Mouse (Mus musculus) bone marrow, adult 2 months (tissue): ENCODE data around the gene Exosc5. TPM values are rescaled to one million over a fixed set of nuclear protein-coding genes. Genes with fewer than 3 reads are reported as not detected.

Experiments
- H3K27ac ChIP-seq: fragments of 200-500 bp; 2 replicates; pipeline ENCODE4 v1.5.1; 2012; ENCODE audit warnings: low read depth, mild to moderate bottlenecking, control low read depth, inconsistent platforms, low read length; ENCODE audit not compliant: control insufficient read depth, poor library complexity, insufficient read depth
- H3K4me1 ChIP-seq: fragments of 200-500 bp; 2 replicates; pipeline ENCODE4 v1.6.1; 2011; ENCODE audit warnings: low read length; ENCODE audit not compliant: control insufficient read depth, insufficient read depth
- H3K4me3 ChIP-seq: fragments of 200-500 bp; replicated peaks from 2 replicates; pipeline ENCODE3; 2011; ENCODE audit warnings: mild to moderate bottlenecking, low read depth, low read length, control low read depth; ENCODE audit not compliant: control insufficient read depth
- CTCF ChIP-seq: fragments of 200-500 bp; IDR thresholded peaks from 2 replicates; pipeline ENCODE4 v1.5.1; 2011; ENCODE audit warnings: low read length, control low read depth; ENCODE audit not compliant: control insufficient read depth, insufficient read depth
- POLR2A ChIP-seq: fragments of 200-500 bp; IDR thresholded peaks from 2 replicates; pipeline ENCODE4 v1.6.1; 2011; ENCODE audit warnings: low read depth, mild to moderate bottlenecking, control low read depth, low read length, borderline replicate concordance; ENCODE audit not compliant: control insufficient read depth
- WGBS: fragments of 180-500 bp; shearing (Covaris S2); methylation state at CpG from one replicate; pipeline ENCODE4 v1.1.7; 2018; 5-methylcytosine and 5-hydroxymethylcytosine counted together
- polyA plus RNA-seq: library from polyadenylated mRNA; stranded (reverse); fragments of >200 nt; gene quantifications from 2 replicates; pipeline ENCODE4 v1.2.4, GENCODE M21; 2011; ENCODE audit warnings: low replicate concordance; ENCODE audit not compliant: missing spikeins, insufficient read depth, insufficient read length

The Exosc5 gene
- polyA plus RNA-seq, 1 experiment = 39.8 TPM

GRCm38 (mm10) chr7:25686680-25687531 lies 27.9 kb downstream of the Exosc5 start, which contains the start of gene Tgfb1:
Tgfb1 (plus strand) TSS chr7:25687002.
- TF ChIP-seq CTCF (peak; percentile 61), POLR2A (peak; percentile 80; the same call in 1 of the 2 replicates)
- Histone ChIP-seq H3K4me3 (peak within 1 kb of the TSS; percentile 96), H3K27ac (peak within 1 kb of the TSS; percentile 95), H3K4me1 (peaks cover 17% of the 10 kb centered on the region)
- under 1% methylated on average over 68 of the region's 69 CpGs for WGBS

- Histone ChIP-seq H3K27ac (peak overlapping the region; percentile 95), H3K4me3 (peak overlapping the region; percentile 96), H3K4me1 (peaks cover 12% of the 10 kb centered on the region)
- peak; percentile 5; the same call in 1 of the 2 replicates for TF ChIP-seq POLR2A
- TF ChIP-seq CTCF = peak; percentile 24; the same call in 1 of the 2 replicates
- WGBS = under 1% methylated on average over 47 of the region's 47 CpGs
Measured at GRCm38 (mm10) chr7:25687811-25688401, 28.9 kb downstream of the Exosc5 start.

GRCm38 (mm10) chr7:25688810-25689586 lies 30.0 kb downstream of the Exosc5 start:
- Histone ChIP-seq H3K27ac (peak overlapping the region; percentile 95), H3K4me3 (peak overlapping the region; percentile 96), H3K4me1 (peaks cover 7% of the 10 kb centered on the region)
- under 1% methylated on average over 51 of the region's 52 CpGs for WGBS
- TF ChIP-seq CTCF (peak; percentile 15; the same call in 1 of the 2 replicates), POLR2A (peak; percentile 53; the same call in 1 of the 2 replicates)

GRCm38 (mm10) chr7:25689603-25690021 lies 30.6 kb downstream of the Exosc5 start:
- H3K4me1 ChIP-seq = peaks cover 3% of the 10 kb centered on the region; the same call in 1 of the 2 replicates
- TF ChIP-seq CTCF = no peak
- no peak for TF ChIP-seq POLR2A
- H3K27ac ChIP-seq = peak overlapping the region; percentile 95
- WGBS = 1% methylated on average over 12 of the region's 12 CpGs
- peak overlapping the region; percentile 96 for H3K4me3 ChIP-seq

GRCm38 (mm10) chr7:25690051-25690450 lies 31.1 kb downstream of the Exosc5 start:
- WGBS = 22% methylated on average over 5 of the region's 5 CpGs
- TF ChIP-seq POLR2A (no peak), CTCF (no peak)
- H3K4me3 ChIP-seq = peak overlapping the region; percentile 96
- no peaks in the 10 kb centered on the region; the same call in 1 of the 2 replicates for H3K4me1 ChIP-seq
- peak overlapping the region; percentile 95 for H3K27ac ChIP-seq

GRCm38 (mm10) chr7:25694104-25694503 lies 35.1 kb downstream of the Exosc5 start:
- no peaks in the 10 kb centered on the region; the same call in 1 of the 2 replicates for H3K4me1 ChIP-seq
- 83% methylated on average over 8 of the region's 8 CpGs for WGBS
- TF ChIP-seq CTCF (no peak), POLR2A (no peak)
- H3K4me3 ChIP-seq = no peak overlapping the region
- no peak overlapping the region for H3K27ac ChIP-seq

GRCm38 (mm10) chr7:25699851-25700250 lies 40.9 kb downstream of the Exosc5 start:
- WGBS = 94% methylated on average over 13 of the region's 13 CpGs
- H3K4me3 ChIP-seq = no peak overlapping the region
- H3K4me1 ChIP-seq = no peaks in the 10 kb centered on the region
- no peak for TF ChIP-seq CTCF
- TF ChIP-seq POLR2A = no peak
- no peak overlapping the region for H3K27ac ChIP-seq

- no peak overlapping the region for H3K4me3 ChIP-seq
- TF ChIP-seq CTCF (peak; percentile 60), POLR2A (no peak)
- peaks cover under 1% of the 10 kb centered on the region; the same call in 1 of the 2 replicates for H3K4me1 ChIP-seq
- no peak overlapping the region for H3K27ac ChIP-seq
- WGBS = 91% methylated on average over 12 of the region's 12 CpGs
Measured at GRCm38 (mm10) chr7:25700732-25701131, 41.8 kb downstream of the Exosc5 start.

- TF ChIP-seq CTCF (no peak), POLR2A (no peak)
- H3K4me1 ChIP-seq = peaks cover 10% of the 10 kb centered on the region
- H3K27ac ChIP-seq = no peak overlapping the region
- H3K4me3 ChIP-seq = no peak overlapping the region
- WGBS = 94% methylated on average over 2 of the region's 2 CpGs
Measured at GRCm38 (mm10) chr7:25702350-25702749, 43.4 kb downstream of the Exosc5 start.
